Mouse (Mus musculus) stomach, embryonic 14.5 days (tissue): ENCODE results near the gene Pde6b. TPM values are rescaled to one million over a fixed set of nuclear protein-coding genes. Genes with fewer than 3 reads are reported as not detected.

ENCODE experiments used
- polyA plus RNA-seq: library from polyadenylated mRNA; unstranded; fragments of >200 nt; fragmentation: Nextera tagmentation; extraction: Ambion mirVana; gene quantifications from 2 replicates; pipeline ENCODE4 v1.2.1, GENCODE M21; 2014

The Pde6b gene
- polyA plus RNA-seq, 1 experiment from 2014 or later, result 0.62 TPM

Other genes starting within 250 kb of the Pde6b start
- gene Dr1, start 119.5 kb upstream of the Pde6b start, polyA plus RNA-seq, result 39.0 and 42.8 TPM in 2 replicates
- gene Pigg, start 75.8 kb upstream of the Pde6b start, polyA plus RNA-seq, result 3.1 and 3.8 TPM in 2 replicates
- gene Gm42517, start 20.5 kb upstream of the Pde6b start, polyA plus RNA-seq, result not detected in 2 replicates
- 402 and 448 TPM in 2 replicates for gene Atp5k, start 46.1 kb downstream of the Pde6b start, polyA plus RNA-seq
- 0.29 and 0.54 TPM in 2 replicates for gene Mfsd7a, start 60.5 kb downstream of the Pde6b start, polyA plus RNA-seq
- 27.2 and 34.0 TPM in 2 replicates for gene Pcgf3, start 72.8 kb downstream of the Pde6b start, polyA plus RNA-seq
- 4.2 and 4.7 TPM in 2 replicates for gene Cplx1, start 161.6 kb downstream of the Pde6b start, polyA plus RNA-seq
- 49.9 and 50.4 TPM in 2 replicates for gene Gak, start 241.4 kb downstream of the Pde6b start, polyA plus RNA-seq
- gene Tmem175, start 241.4 kb downstream of the Pde6b start, polyA plus RNA-seq, result 34.3 and 35.2 TPM in 2 replicates